Mouse (Mus musculus): ENCODE data around the gene Ephb4. TPM values are rescaled to one million over a fixed set of nuclear protein-coding genes. Genes with fewer than 3 reads are reported as not detected.

Ephb4 gene
- polyA plus RNA-seq, 1 experiment from 2014 or later, result 5.8 TPM

DNA sequence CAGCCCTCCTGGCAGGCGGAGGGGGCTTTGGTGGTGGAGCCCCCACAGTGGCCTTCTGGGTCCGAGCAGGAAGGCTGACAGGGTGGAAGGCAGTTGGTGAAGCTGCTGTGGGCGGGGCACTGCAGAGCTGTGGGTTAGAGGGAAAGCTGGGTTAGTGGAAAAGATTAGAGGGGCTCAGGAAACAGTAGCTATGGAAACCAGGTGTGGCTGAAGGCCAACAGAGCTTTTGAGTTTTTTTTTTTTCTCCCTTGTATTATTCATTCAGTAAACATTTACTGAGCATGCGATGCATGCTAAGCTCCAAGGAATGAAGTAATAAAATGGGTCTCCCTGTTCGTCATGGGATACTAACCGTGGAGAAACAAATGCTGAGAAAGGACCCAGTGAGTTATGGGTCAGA is 75.7 kb downstream of the Ephb4 start:
- no peak overlapping the region for H3K4me2 ChIP-seq (ENCODE audit: low read length)
- no peaks in the 10 kb centered on the region for H3K4me1 ChIP-seq (ENCODE audit: control insufficient read depth, insufficient read depth, low read depth, low read length)
- no peaks in the 10 kb centered on the region for H3K27me3 ChIP-seq (replicated peaks; ENCODE audit: control insufficient read depth, insufficient read depth, low read length)
- H3K9me3 ChIP-seq (ENCODE audit: control insufficient read depth, low read length), result no peaks in the 10 kb centered on the region
- no peak for ATAC-seq
- no peak overlapping the region for H3K9ac ChIP-seq (ENCODE audit: low read depth, low read length)
- H3K4me3 ChIP-seq (ENCODE audit: low read length), result no peak overlapping the region
- 58% methylated on average over 6 of the region's 6 CpGs for WGBS
- no peak overlapping the region for H3K27ac ChIP-seq (ENCODE audit: low read depth, low read length)
- no peaks in the 10 kb centered on the region for H3K36me3 ChIP-seq (ENCODE audit: control insufficient read depth, insufficient read depth, low read length)

Other genes with a start within 250 kb of the Ephb4 start
- gene Trim56, start 233.9 kb upstream of the Ephb4 start, polyA plus RNA-seq (2015; fragmentation: Nextera tagmentation; extraction: Ambion mirVana), result 1.8 and 2.3 TPM in 2 replicates
- gene Muc3, start 200.8 kb upstream of the Ephb4 start, polyA plus RNA-seq (2015; fragmentation: Nextera tagmentation; extraction: Ambion mirVana), result not detected in 2 replicates
- gene Muc3a, start 137.7 kb upstream of the Ephb4 start, polyA plus RNA-seq (2015; fragmentation: Nextera tagmentation; extraction: Ambion mirVana), result 0.51 and 0.55 TPM in 2 replicates
- gene Ache, start 62.6 kb upstream of the Ephb4 start, polyA plus RNA-seq (2015; fragmentation: Nextera tagmentation; extraction: Ambion mirVana), result 86.8 and 102 TPM in 2 replicates
- gene Ufsp1, start 55.5 kb upstream of the Ephb4 start, polyA plus RNA-seq (2015; fragmentation: Nextera tagmentation; extraction: Ambion mirVana), result 25.5 and 29.6 TPM in 2 replicates
- gene Srrt, start 42.4 kb upstream of the Ephb4 start, polyA plus RNA-seq (2015; fragmentation: Nextera tagmentation; extraction: Ambion mirVana), result 88.1 and 100 TPM in 2 replicates
- gene Trip6, start 35.7 kb upstream of the Ephb4 start, polyA plus RNA-seq (2015; fragmentation: Nextera tagmentation; extraction: Ambion mirVana), result 13.2 and 17.3 TPM in 2 replicates
- gene Slc12a9, start 16.5 kb upstream of the Ephb4 start, polyA plus RNA-seq (2015; fragmentation: Nextera tagmentation; extraction: Ambion mirVana), result 24.5 and 26.7 TPM in 2 replicates
- gene Zan, start 127.0 kb downstream of the Ephb4 start, polyA plus RNA-seq (2015; fragmentation: Nextera tagmentation; extraction: Ambion mirVana), result 0.19 and 0.24 TPM in 2 replicates
- gene Pop7, start 152.4 kb downstream of the Ephb4 start, polyA plus RNA-seq (2015; fragmentation: Nextera tagmentation; extraction: Ambion mirVana), result 79.3 and 87.0 TPM in 2 replicates
- 11.8 and 16.3 TPM in 2 replicates for gene Gigyf1, start 168.4 kb downstream of the Ephb4 start, polyA plus RNA-seq (2015; fragmentation: Nextera tagmentation; extraction: Ambion mirVana)
- gene Epo, start 183.1 kb downstream of the Ephb4 start, polyA plus RNA-seq (2015; fragmentation: Nextera tagmentation; extraction: Ambion mirVana), result not detected in 2 replicates
- gene Gnb2, start 183.4 kb downstream of the Ephb4 start, polyA plus RNA-seq (2015; fragmentation: Nextera tagmentation; extraction: Ambion mirVana), result 519 and 521 TPM in 2 replicates
- gene Actl6b, start 203.4 kb downstream of the Ephb4 start, polyA plus RNA-seq (2015; fragmentation: Nextera tagmentation; extraction: Ambion mirVana), result 268 and 271 TPM in 2 replicates
- 7.9 and 8.4 TPM in 2 replicates for gene Tfr2, start 219.7 kb downstream of the Ephb4 start, polyA plus RNA-seq (2015; fragmentation: Nextera tagmentation; extraction: Ambion mirVana)